9 mouse cellular contexts compared by ENCODE assay signal in the genomic region with DNA sequence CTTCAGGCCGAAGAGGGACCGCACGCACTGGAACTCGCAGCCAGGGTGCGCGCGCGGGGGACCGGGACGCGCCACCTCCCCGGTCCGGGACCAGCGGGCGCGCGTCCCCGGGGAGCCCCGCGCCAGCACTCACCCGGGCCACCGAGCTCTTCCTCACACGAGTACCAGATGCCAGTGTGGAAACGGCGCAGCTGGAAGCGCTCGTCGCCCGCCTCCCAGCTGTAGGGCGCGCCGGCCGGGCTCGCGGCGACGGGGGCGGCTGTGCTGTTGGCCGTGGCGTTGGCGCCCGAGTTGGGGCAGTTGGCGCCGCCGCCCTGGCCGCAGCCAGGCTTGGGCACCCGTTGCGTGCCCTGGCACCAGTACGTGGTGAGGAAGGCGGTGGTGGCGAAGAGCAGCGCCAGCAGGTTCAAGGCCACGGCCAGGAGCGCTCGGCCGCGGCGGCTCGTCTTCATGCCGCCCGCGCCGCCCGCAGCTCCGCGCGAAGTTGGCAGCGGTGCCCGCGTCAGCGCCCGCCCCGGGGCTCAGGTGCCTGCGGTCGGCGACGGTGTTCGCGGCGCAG. TPM values are rescaled to one million over a fixed set of nuclear protein-coding genes. Genes with fewer than 3 reads are reported as not detected.
DNase-seq lines count a peak whose midpoint lies in the region; ATAC-seq and TF ChIP-seq lines count a peak whose summit lies in the region.
"Had no signal": no experiment of that assay in that cellular context is flagged by ENCODE, and none has a peak within 500 bp of the region (broad histone marks: within the 10 kb centered on the region; RNA-seq: fewer than 3 reads in every experiment).

No protein-coding gene starts in this region.

- ATAC-seq in hindbrain, embryonic 12.5 days (ENCODE audit: low FRiP score) = 0 out of 2 replicates have a peak, but pooled peaks have one; percentile 46
- peak; percentile 35 for ATAC-seq in midbrain, embryonic 15.5 days (replicated peaks)

- H3K27me3 ChIP-seq in kidney, adult 2 months (replicated peaks; ENCODE audit: control insufficient read depth, insufficient read depth, low read length) = no peaks in the 10 kb centered on the region
- peaks cover 67% of the 10 kb centered on the region for H3K27me3 ChIP-seq in hindbrain, embryonic 12.5 days
- H3K27me3 ChIP-seq in midbrain, embryonic 15.5 days (replicated peaks) = peaks cover 30% of the 10 kb centered on the region; the same call in 1 of the 2 replicates

- no peak overlapping the region for H3K27ac ChIP-seq in kidney, adult 2 months (ENCODE audit: insufficient read depth, low read depth, low read length)
- H3K27ac ChIP-seq in hindbrain, embryonic 12.5 days = no peak overlapping the region
- H3K27ac ChIP-seq in midbrain, embryonic 15.5 days = peak overlapping the region; percentile 22; the same call in 1 of the 2 replicates

- peak overlapping the region; percentile 15; the same call in 1 of the 2 replicates for H3K4me3 ChIP-seq in kidney, adult 2 months (ENCODE audit: insufficient read depth, low read depth, low read length)
- H3K4me3 ChIP-seq in hindbrain, embryonic 12.5 days = peak overlapping the region; percentile 66
- H3K4me3 ChIP-seq in midbrain, embryonic 15.5 days = peak overlapping the region; percentile 60

- H3K9ac ChIP-seq in hindbrain, embryonic 12.5 days = peak overlapping the region; percentile 69
- peak overlapping the region; percentile 40 for H3K9ac ChIP-seq in midbrain, embryonic 15.5 days

- TF ChIP-seq POLR2A in kidney, adult 2 months (IDR thresholded peaks at IDR 0.05; ENCODE audit: low read depth, low read length) = no peak

- H3K4me2 ChIP-seq in hindbrain, embryonic 12.5 days (replicated peaks) = peak overlapping the region; percentile 99
- peak overlapping the region; percentile 90 for H3K4me2 ChIP-seq in midbrain, embryonic 15.5 days

- 0 out of 2 replicates have a peak, but pooled peaks cover 5% of the 10 kb centered on the region for H3K4me1 ChIP-seq in kidney, adult 2 months (ENCODE audit: control insufficient read depth, insufficient read depth, low read length)
- H3K4me1 ChIP-seq in hindbrain, embryonic 12.5 days = peaks cover 40% of the 10 kb centered on the region
- H3K4me1 ChIP-seq in midbrain, embryonic 15.5 days = peaks cover 37% of the 10 kb centered on the region

- DNase-seq in kidney, adult 2 months = no peak
- no peak for DNase-seq in kidney, postnatal 14 days
- peak; percentile 43 for DNase-seq in ZHBTc4 (ENCODE audit: low read depth, low spot score)
- peak; percentile 27 to 48 for DNase-seq in cerebellum, postnatal 36 days
- no peak for DNase-seq in urinary bladder, postnatal 36 days (ENCODE audit: low spot score in 2 of 2)
- DNase-seq in right cerebral cortex, postnatal 10 days (ENCODE audit: low spot score in 2 of 2) = no peak

- no peaks in the 10 kb centered on the region for H3K9me3 ChIP-seq in hindbrain, embryonic 12.5 days (replicated peaks)
- no peaks in the 10 kb centered on the region for H3K9me3 ChIP-seq in midbrain, embryonic 15.5 days

- H3K36me3 ChIP-seq in kidney, adult 2 months (ENCODE audit: control insufficient read depth, insufficient read depth, low read length) = no peaks in the 10 kb centered on the region
- H3K36me3 ChIP-seq in hindbrain, embryonic 12.5 days = no peaks in the 10 kb centered on the region
- no peaks in the 10 kb centered on the region for H3K36me3 ChIP-seq in midbrain, embryonic 15.5 days (replicated peaks)
- H3K36me3 ChIP-seq: G1E had no signal

- TF ChIP-seq CTCF in kidney, adult 2 months (conservative IDR thresholded peaks at IDR 0.05; ENCODE audit: insufficient read depth, insufficient read length, low read depth, low read length) = no peak

- WGBS in kidney, adult 2 months = 1% methylated on average over 80 of the region's 80 CpGs
- under 1% methylated on average over 79 of the region's 80 CpGs for WGBS in hindbrain, embryonic 12.5 days
- WGBS in midbrain, embryonic 15.5 days = under 1% methylated on average over 62 of the region's 80 CpGs

RNA-seq across cellular contexts. Expression of a gene that starts 0.4 kb away (rescaled TPM):
- 0.33 and 0.45 TPM in 2 replicates for polyA plus RNA-seq in kidney, adult 2 months (2012; rRNA removed)
- polyA plus RNA-seq in hindbrain, embryonic 12.5 days (2016; fragmentation: Nextera tagmentation; extraction: Ambion mirVana) = 6.0 and 6.5 TPM in 2 replicates
- 10.3 and 10.5 TPM in 2 replicates for polyA plus RNA-seq in midbrain, embryonic 15.5 days (2015; fragmentation: Nextera tagmentation; extraction: Ambion mirVana)
- polyA plus RNA-seq: G1E had no signal

Comparison
In these comparisons a context has a peak if more than half of its experiments do, and no peak if none do; other contexts are left out.
1. DNase-seq: peak in ZHBTc4 (single experiment) and cerebellum, postnatal 36 days (2 of 2); none in kidney, adult 2 months (single experiment), kidney, postnatal 14 days (single experiment), urinary bladder, postnatal 36 days (0 of 2) and right cerebral cortex, postnatal 10 days (0 of 2).
2. H3K4me3 ChIP-seq: peak in every context shown above with its lines; median percentile 66 in hindbrain, embryonic 12.5 days; 60 in midbrain, embryonic 15.5 days; 15 in kidney, adult 2 months.